Mouse (Mus musculus): Measurements from ENCODE around the gene Ntsr1. TPM values are rescaled to one million over a fixed set of nuclear protein-coding genes. Genes with fewer than 3 reads are reported as not detected.

The Ntsr1 gene
- total and polyA plus RNA-seq, 3 experiments = not detected

DNA sequence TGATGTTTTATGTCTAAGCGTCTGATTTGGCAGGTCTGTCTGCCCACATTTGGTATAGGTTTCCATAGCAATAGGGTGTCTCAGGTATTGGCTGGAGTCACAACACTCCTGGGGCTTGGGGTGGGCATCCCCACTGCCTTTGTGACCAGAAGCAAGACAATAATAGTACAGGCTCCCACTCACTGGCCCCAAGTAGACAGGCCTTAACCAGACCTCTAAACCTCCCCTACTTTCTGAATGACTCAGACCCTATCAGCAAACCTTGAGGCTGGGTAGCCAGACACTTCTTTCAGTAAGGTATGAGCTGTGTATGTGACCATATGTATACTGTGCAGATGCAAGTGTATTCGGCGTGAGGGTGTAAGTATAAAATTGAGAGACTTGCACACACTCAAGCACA, 24.9 kb upstream of the Ntsr1 start:
- no peaks in the 10 kb centered on the region for H3K4me1 ChIP-seq (ENCODE audit: control insufficient read depth in 1 of 2, insufficient read depth in 2 of 2, low read length in 2 of 2)
- DNase-seq (ENCODE audit: low read depth, low spot score) = no peak
- no peaks in the 10 kb centered on the region for H3K9me3 ChIP-seq (replicated peaks; ENCODE audit: insufficient read depth, low read length)
- no peaks in the 10 kb centered on the region; a peak in 1 of 4 replicates for H3K27me3 ChIP-seq (ENCODE audit: control insufficient read depth in 1 of 2, insufficient read depth in 2 of 2, low read length in 2 of 2)
- H3K4me3 ChIP-seq (ENCODE audit: control insufficient read depth in 1 of 2, insufficient read depth in 1 of 2, low read depth in 2 of 2, low read length in 2 of 2) = no peak overlapping the region
- H3K36me3 ChIP-seq (ENCODE audit: control insufficient read depth in 1 of 2, insufficient read depth in 2 of 2, low read length in 2 of 2) = no peaks in the 10 kb centered on the region
- no peak overlapping the region for H3K9ac ChIP-seq (ENCODE audit: control insufficient read depth, low read depth, low read length, poor library complexity, severe bottlenecking)
- no peaks in the 10 kb centered on the region for H3K79me2 ChIP-seq (ENCODE audit: control insufficient read depth, insufficient read depth, low read length, poor library complexity)
- H3K27ac ChIP-seq (ENCODE audit: control insufficient read depth, low read depth, low read length) = no peak overlapping the region
- TF ChIP-seq SMC3 (IDR thresholded peaks at IDR 0.05; ENCODE audit: low read depth, low read length) (no peak), HCFC1 (IDR thresholded peaks at IDR 0.05; ENCODE audit: low read depth, low read length) (no peak), RCOR1 (IDR thresholded peaks at IDR 0.05; ENCODE audit: low read depth, low read length) (no peak), BHLHE40 (IDR thresholded peaks at IDR 0.05; ENCODE audit: borderline replicate concordance, low read depth, low read length) (no peak), CTCF (IDR thresholded peaks at IDR 0.05 in 2 of 3, conservative IDR thresholded peaks at IDR 0.05 in 1 of 3; ENCODE audit: control insufficient read depth in 1 of 3, insufficient read depth in 1 of 3, low read depth in 2 of 3, low read length in 3 of 3, poor library complexity in 1 of 3, severe bottlenecking in 1 of 3) (no peak), KAT2A (conservative IDR thresholded peaks at IDR 0.05; ENCODE audit: low read depth, low read length) (no peak), JUND (IDR thresholded peaks at IDR 0.05; ENCODE audit: low read depth, low read length) (no peak), ZNF384 (IDR thresholded peaks at IDR 0.05; ENCODE audit: low read depth, low read length) (no peak), NRF1 (IDR thresholded peaks at IDR 0.05; ENCODE audit: insufficient read depth, low read depth, low read length, poor library complexity, severe bottlenecking) (no peak), ELF1 (IDR thresholded peaks at IDR 0.05; ENCODE audit: low read depth, low read length) (no peak), TBP (IDR thresholded peaks at IDR 0.05; ENCODE audit: low read depth, low read length) (no peak), USF2 (IDR thresholded peaks at IDR 0.05; ENCODE audit: borderline replicate concordance in 1 of 2, insufficient read depth in 1 of 2, low read depth in 1 of 2, low read length in 2 of 2) (no peak), CHD2 (IDR thresholded peaks at IDR 0.05; ENCODE audit: low read length) (no peak), EP300 (IDR thresholded peaks at IDR 0.05; ENCODE audit: low read depth in 1 of 2, low read length in 2 of 2) (no peak), ZMIZ1 (IDR thresholded peaks at IDR 0.05; ENCODE audit: low read depth, low read length) (no peak), GABPA (IDR thresholded peaks at IDR 0.05; ENCODE audit: low read depth, low read length) (no peak), ZC3H11A (IDR thresholded peaks at IDR 0.05; ENCODE audit: low read depth, low read length) (no peak), MEF2A (IDR thresholded peaks at IDR 0.05; ENCODE audit: extremely low read depth, insufficient replicate concordance, low read depth, low read length, poor library complexity, severe bottlenecking) (no peak)

GRCm38 (mm10) chr2:180482274-180482673, 17.5 kb upstream of the Ntsr1 start:
- Histone ChIP-seq H3K79me2 (ENCODE audit: control insufficient read depth, insufficient read depth, low read length, poor library complexity) (no peaks in the 10 kb centered on the region), H3K9me3 (replicated peaks; ENCODE audit: insufficient read depth, low read length) (no peaks in the 10 kb centered on the region), H3K27me3 (ENCODE audit: control insufficient read depth in 1 of 2, insufficient read depth in 2 of 2, low read length in 2 of 2) (peaks cover 0 to 3% of the 10 kb centered on the region in 2 experiments; a peak in 3 of 4 replicates), H3K4me1 (ENCODE audit: control insufficient read depth in 1 of 2, insufficient read depth in 2 of 2, low read length in 2 of 2) (no peaks in the 10 kb centered on the region), H3K27ac (ENCODE audit: control insufficient read depth, low read depth, low read length) (no peak overlapping the region), H3K36me3 (ENCODE audit: control insufficient read depth in 1 of 2, insufficient read depth in 2 of 2, low read length in 2 of 2) (no peaks in the 10 kb centered on the region), H3K4me3 (ENCODE audit: control insufficient read depth in 1 of 2, insufficient read depth in 1 of 2, low read depth in 2 of 2, low read length in 2 of 2) (no peak overlapping the region), H3K9ac (ENCODE audit: control insufficient read depth, low read depth, low read length, poor library complexity, severe bottlenecking) (no peak overlapping the region)
- DNase-seq (ENCODE audit: low read depth, low spot score) = no peak
- TF ChIP-seq ELF1 (IDR thresholded peaks at IDR 0.05; ENCODE audit: low read depth, low read length) (no peak), ZC3H11A (IDR thresholded peaks at IDR 0.05; ENCODE audit: low read depth, low read length) (no peak), SMC3 (IDR thresholded peaks at IDR 0.05; ENCODE audit: low read depth, low read length) (no peak), TAL1 (IDR thresholded peaks at IDR 0.05; ENCODE audit: low read length) (no peak), MAX (IDR thresholded peaks at IDR 0.05; ENCODE audit: low read length) (no peak), CHD1 (IDR thresholded peaks at IDR 0.05; ENCODE audit: low read depth, low read length) (no peak), MAFK (IDR thresholded peaks at IDR 0.05; ENCODE audit: borderline replicate concordance, low read depth, low read length) (no peak), CTCF (IDR thresholded peaks at IDR 0.05 in 2 of 3, conservative IDR thresholded peaks at IDR 0.05 in 1 of 3; ENCODE audit: control insufficient read depth in 1 of 3, insufficient read depth in 1 of 3, low read depth in 2 of 3, low read length in 3 of 3, poor library complexity in 1 of 3, severe bottlenecking in 1 of 3) (no peak), POLR2AphosphoS5 (IDR thresholded peaks at IDR 0.05; ENCODE audit: borderline replicate concordance, low read depth, low read length) (no peak), ZNF384 (IDR thresholded peaks at IDR 0.05; ENCODE audit: low read depth, low read length) (no peak), EP300 (IDR thresholded peaks at IDR 0.05; ENCODE audit: low read depth in 1 of 2, low read length in 2 of 2) (no peak), KAT2A (conservative IDR thresholded peaks at IDR 0.05; ENCODE audit: low read depth, low read length) (no peak), NELFE (IDR thresholded peaks at IDR 0.05; ENCODE audit: low read depth, low read length) (no peak), CHD2 (IDR thresholded peaks at IDR 0.05; ENCODE audit: low read length) (no peak), ZMIZ1 (IDR thresholded peaks at IDR 0.05; ENCODE audit: low read depth, low read length) (no peak)
